Mouse (Mus musculus): ENCODE measurements around the gene Bglap3.

GRCm38 (mm10) chr3:88407090-88407489 lies 34.5 kb upstream of the Bglap3 start:
- TF ChIP-seq POLR2A (IDR thresholded peaks at IDR 0.05; ENCODE audit: borderline replicate concordance, extremely low read depth, insufficient read depth, insufficient read length, poor library complexity, severe bottlenecking) (no peak), CTCF (IDR thresholded peaks at IDR 0.05; ENCODE audit: borderline replicate concordance, extremely low read depth, insufficient read depth, insufficient read length) (peak; percentile 86; the same call in 1 of the 2 replicates)
